Mouse (Mus musculus): ENCODE measurements around the gene Trappc13. TPM values are rescaled to one million over a fixed set of nuclear protein-coding genes. Genes with fewer than 3 reads are reported as not detected.
A peak's percentile ranks its signal among the peaks of the same experiment; 100 is the strongest.

The Trappc13 gene
- polyA plus RNA-seq, 1 experiment from 2014 or later: 21.1 TPM

DNA sequence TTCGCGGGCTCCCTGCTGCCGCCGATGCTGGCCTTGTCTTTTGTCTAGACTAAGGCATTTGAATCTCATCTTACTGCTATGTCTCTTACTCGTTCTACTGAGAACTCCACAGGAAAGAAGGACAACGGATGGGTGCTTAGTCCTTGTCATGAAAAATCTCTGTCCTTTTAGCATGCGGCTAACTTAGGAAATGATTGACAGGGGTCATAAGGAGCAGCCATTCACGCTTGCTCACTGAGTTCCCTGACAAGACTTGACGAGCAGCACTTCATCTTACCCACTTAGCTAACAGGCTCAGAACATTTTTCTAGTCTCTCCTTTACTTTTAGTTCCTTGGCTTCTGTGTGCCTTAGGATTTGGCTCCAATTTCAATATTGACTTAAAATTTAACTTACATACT is 33.4 kb downstream of the Trappc13 start:
- Histone ChIP-seq H3K4me3 (ENCODE audit: inconsistent target) (no peak overlapping the region), H3K79me2 (ENCODE audit: inconsistent target) (no peaks in the 10 kb centered on the region), H3K36me3 (ENCODE audit: inconsistent target) (peaks cover 65% of the 10 kb centered on the region), H3K27ac (no peak overlapping the region)
- WGBS (ENCODE audit: missing documents): 93% methylated on average over 9 of the region's 9 CpGs

DNA sequence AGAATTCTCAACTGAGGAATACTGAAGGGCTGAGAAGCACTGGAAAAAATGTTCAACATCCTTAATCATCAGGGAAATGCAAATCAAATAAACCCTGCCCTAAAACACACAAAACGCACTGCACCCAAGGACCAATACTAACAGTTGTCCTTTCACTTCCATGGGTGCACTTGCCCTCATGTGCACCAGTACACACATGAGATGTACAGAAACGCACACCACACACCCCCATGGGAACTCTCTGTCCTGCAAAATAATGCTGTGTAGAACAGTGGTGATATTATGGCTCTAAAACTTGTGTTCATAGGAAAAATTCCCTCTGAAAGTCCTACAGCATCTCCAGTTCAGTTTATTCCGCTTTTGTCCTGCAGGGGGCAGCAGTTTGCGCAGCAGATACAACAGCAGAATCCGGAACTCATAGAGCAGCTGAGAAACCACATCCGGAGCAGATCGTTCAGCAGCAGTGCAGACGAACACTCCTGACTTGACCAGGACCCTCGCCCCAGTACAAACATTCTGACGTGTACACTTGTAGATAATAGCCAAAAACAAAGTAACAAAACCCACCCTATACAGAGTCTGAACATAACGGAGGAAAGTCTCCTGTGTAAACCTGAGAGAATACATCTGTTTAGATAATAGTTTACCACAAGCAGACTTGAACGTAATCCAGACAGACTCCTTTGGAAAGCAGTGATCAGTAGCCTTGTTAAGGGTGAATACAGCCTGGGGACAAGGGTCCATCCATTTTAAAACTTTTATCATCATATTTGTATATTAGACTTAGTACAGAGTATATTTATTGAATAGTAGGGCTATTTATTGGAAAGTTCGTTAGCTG is 38.7 kb downstream of the Trappc13 start:
- Histone ChIP-seq H3K79me2 (ENCODE audit: inconsistent target) (no peaks in the 10 kb centered on the region), H3K4me3 (ENCODE audit: inconsistent target) (no peak overlapping the region), H3K36me3 (ENCODE audit: inconsistent target) (peaks cover 17% of the 10 kb centered on the region; the same call in 1 of the 2 replicates), H3K27ac (no peak overlapping the region)
- 34% methylated on average over 13 of the region's 13 CpGs for WGBS (ENCODE audit: missing documents)

DNA sequence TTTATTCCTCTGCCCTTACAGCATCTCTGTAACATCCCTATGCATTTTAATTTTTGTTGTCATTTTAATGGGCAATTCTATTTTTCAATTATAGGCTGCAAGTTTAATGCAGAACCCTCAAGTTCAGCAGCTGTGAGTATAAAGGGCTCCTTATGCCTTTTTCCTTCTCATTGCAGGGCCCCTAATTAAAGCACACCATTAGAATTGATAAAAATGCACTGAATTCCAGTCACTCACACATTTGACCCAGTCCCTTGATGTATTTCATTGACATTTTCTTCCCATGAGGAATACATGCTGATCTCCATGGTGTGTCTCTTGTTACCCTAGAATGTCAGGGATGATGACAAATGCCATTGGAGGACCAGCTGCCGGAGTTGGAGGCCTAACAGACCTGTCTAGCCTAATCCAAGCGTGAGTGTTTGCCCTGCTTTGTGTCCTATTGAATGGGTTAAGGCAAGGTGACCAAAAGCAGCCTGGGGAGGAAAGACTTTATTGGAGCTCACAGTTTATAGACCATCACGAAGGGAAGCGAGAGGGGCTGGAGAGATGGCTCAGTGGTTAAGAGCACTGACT is 43.7 kb downstream of the Trappc13 start:
- Histone ChIP-seq H3K36me3 (ENCODE audit: inconsistent target) (no peaks in the 10 kb centered on the region), H3K79me2 (ENCODE audit: inconsistent target) (no peaks in the 10 kb centered on the region), H3K4me3 (ENCODE audit: inconsistent target) (no peak overlapping the region), H3K27ac (no peak overlapping the region)
- 93% methylated on average over 4 of the region's 4 CpGs for WGBS (ENCODE audit: missing documents)

DNA sequence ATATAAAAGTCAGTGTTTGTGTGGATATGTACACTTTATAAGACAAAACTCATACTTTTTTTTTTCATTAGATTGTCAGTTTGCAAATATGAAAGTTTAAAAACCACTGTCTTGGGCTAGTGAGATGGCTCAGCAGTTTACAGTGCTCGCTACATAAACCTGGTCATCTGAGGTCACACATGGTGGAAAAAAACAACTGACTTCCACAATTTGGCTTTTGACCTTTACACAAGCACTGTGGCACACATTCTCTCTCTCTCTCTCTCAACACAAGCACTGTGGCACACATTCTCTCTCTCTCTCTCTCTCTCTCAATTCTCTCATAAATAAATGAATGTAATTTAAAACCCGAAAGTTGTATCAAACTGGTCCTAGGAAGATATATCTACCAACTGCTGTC is 45.7 kb downstream of the Trappc13 start:
- Histone ChIP-seq H3K79me2 (ENCODE audit: inconsistent target) (no peaks in the 10 kb centered on the region), H3K36me3 (ENCODE audit: inconsistent target) (no peaks in the 10 kb centered on the region)
- 69% methylated on average over 2 of the region's 2 CpGs for WGBS (ENCODE audit: missing documents)

DNA sequence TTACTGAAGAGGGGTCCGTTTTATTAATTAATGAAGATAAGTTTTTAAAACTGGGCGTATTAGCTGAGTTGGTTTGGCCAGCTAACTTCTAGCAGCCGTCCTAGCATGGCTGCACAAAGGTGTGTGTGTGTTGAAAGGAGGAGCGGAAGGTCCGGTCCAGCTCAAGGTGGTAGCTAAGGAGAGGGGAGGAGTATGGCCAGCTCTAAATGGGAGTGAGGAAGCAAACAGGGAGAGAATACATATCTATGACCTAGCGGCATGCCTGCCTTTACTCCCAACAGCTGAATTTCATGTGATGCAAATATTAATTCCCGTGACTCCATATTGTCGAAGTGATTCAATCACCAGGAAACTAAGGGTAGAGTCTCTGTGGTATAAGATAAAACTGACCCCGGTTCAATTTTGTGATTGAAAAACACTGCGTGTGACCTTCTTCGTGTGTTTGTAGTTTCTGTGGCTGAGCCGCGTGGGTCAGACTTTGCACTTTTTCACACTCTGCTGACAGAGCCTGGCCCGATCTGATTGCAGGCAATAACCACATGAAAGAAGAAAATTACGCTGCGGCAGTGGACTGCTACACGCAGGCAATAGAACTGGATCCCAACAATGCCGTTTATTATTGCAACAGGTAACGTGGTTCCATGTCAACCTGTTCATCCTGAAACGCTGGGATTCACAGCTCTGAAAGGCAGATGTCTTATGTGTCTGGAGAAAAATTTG is 54.4 kb downstream of the Trappc13 start:
- Histone ChIP-seq H3K4me3 (ENCODE audit: inconsistent target) (no peak overlapping the region), H3K36me3 (ENCODE audit: inconsistent target) (no peaks in the 10 kb centered on the region), H3K79me2 (ENCODE audit: inconsistent target) (no peaks in the 10 kb centered on the region), H3K27ac (no peak overlapping the region)
- WGBS (ENCODE audit: missing documents): 93% methylated on average over 20 of the region's 20 CpGs

More for the DNA sequence above, 45.7 kb downstream of the Trappc13 start:
- H3K4me3 ChIP-seq (ENCODE audit: inconsistent target): no peak overlapping the region
- H3K27ac ChIP-seq: no peak overlapping the region

DNA sequence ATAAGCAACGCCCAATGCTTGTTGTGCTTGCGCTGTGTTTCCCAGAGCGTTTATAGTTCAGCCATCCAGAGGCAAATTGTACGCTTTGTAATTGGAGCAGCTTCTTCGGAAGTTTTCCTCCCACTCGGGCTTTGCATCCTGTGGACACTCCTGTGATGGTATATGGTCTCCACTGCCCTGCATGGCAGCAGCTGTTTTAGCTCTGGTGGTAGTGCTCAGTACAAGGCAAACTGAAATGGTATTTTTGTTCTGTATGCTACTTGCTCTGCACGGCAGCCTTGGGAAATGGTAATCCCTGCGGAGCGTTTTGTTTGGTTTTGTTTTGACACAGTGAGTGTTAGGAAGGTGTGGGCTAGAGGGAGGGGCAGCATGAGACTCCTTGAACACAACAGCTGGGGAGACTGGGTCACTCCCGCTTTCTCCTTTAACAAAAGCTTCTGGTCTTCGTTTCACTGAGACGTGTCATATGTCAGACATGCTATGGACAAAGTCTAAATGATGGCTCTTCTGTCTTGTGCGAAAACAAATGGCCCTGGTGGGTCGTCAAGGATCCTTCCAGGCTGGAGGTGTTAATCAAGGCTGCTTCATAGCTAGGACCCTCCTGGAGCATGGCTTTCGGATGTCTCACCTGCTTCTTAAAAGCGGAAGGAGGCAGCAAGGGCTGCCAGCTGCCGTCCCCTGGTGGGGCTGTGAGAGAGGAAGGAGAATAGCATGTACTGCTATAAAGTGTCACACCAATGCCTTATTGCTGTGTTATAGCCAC is 56.0 kb downstream of the Trappc13 start:
- WGBS (ENCODE audit: missing documents): 94% methylated on average over 17 of the region's 17 CpGs
- Histone ChIP-seq H3K79me2 (ENCODE audit: inconsistent target) (no peaks in the 10 kb centered on the region), H3K27ac (no peak overlapping the region), H3K36me3 (ENCODE audit: inconsistent target) (no peaks in the 10 kb centered on the region), H3K4me3 (ENCODE audit: inconsistent target) (no peak overlapping the region)

DNA sequence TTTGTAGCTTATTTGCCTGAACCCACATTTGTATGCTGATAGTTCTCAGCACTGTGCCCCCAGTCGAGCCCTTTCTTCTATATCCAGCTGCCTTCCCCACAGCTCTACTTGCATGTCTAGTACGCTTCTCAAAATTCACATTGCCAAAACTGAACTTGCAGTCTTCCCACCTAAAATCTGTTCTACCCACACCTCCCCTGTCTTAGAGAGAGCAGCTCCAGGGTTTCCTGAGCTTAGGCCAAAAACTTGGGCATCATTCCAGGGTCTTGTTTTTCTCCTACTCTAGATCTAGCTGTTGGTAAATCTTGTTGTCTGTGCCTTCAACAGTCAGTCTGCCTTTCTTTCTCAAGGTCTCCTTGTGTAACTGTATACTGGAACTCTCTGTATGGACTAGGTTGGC is 63.4 kb downstream of the Trappc13 start:
- Histone ChIP-seq H3K27ac (no peak overlapping the region), H3K4me3 (ENCODE audit: inconsistent target) (no peak overlapping the region), H3K79me2 (ENCODE audit: inconsistent target) (no peaks in the 10 kb centered on the region), H3K36me3 (ENCODE audit: inconsistent target) (no peaks in the 10 kb centered on the region)
- WGBS (ENCODE audit: missing documents): 96% methylated on average over 2 of the region's 2 CpGs

DNA sequence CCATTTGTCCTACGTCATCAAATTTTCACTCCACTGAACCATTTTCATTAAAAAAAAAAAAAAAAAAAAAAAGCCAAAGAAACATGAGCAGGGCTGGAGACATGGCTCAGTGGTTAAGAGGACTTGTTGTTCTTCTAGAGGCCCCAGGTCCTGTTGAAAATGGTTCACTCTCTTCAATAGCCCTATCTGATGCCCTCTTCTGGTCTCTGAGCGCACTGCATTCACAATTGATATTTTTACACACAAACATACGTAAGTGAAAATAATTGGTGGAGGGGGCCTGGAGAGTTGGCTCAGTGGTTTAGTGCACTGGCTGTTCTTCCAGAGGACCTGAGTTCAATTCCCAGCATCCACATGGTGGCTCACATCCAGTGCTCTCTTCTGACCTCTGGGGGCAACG is 64.5 kb downstream of the Trappc13 start:
- no peak overlapping the region for H3K27ac ChIP-seq
- H3K79me2 ChIP-seq (ENCODE audit: inconsistent target): no peaks in the 10 kb centered on the region
- no peaks in the 10 kb centered on the region for H3K36me3 ChIP-seq (ENCODE audit: inconsistent target)
- no peak overlapping the region for H3K4me3 ChIP-seq (ENCODE audit: inconsistent target)
- 100% methylated on average over 4 of the region's 4 CpGs for WGBS (ENCODE audit: missing documents)

DNA sequence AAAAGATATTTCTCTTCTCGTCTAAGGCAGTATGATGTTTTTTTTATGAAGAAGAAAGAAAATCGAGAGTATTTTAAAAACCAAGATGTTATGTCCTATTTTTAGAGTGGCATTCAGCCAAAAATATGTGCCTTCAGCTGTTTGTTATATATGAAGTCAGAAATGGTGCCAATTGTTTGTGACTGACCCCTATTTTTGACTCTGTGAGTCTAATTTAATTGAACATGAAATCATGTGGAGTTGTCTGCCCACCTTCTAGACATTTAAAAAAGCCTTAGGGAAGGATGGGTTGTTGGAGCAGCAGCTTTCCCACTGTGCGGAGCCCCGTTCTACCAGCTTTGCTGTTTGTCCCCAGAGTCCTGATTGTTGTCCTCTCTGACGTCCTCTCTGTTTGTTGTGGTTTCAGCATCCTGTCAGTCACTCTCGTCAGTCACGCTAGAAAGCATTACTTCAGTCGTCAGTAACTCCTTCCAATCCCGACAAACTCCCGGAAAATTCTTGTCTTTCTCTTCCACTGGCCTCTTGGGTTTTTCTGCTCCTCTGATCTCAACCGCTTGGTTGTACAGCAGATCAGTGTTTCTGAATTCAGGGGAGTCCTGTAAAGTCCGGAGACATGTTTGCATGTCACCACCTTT is 65.9 kb downstream of the Trappc13 start:
- Histone ChIP-seq H3K4me3 (ENCODE audit: inconsistent target) (no peak overlapping the region), H3K27ac (no peak overlapping the region), H3K79me2 (ENCODE audit: inconsistent target) (peaks cover 9% of the 10 kb centered on the region; the same call in 1 of the 2 replicates), H3K36me3 (ENCODE audit: inconsistent target) (no peaks in the 10 kb centered on the region)
- 77% methylated on average over 12 of the region's 12 CpGs for WGBS (ENCODE audit: missing documents)

DNA sequence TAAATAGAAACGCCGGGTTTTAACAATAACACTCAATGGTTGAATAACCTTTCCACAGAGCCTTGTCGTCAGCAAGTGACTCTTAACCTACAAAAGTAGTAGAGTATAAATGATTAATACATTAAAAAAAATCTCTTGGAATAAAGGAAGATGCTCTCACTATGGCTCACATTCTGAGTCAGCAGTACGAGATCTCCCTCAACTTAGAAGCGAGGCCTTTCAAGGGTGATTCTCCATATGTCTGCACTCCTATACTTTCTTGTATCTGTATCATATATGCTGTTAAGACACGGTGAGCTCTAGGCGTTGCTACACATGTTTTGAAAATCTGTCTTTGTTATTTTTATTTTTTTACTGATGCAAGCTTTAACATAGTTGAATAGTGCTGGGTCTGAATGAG is 67.7 kb downstream of the Trappc13 start:
- H3K36me3 ChIP-seq (ENCODE audit: inconsistent target): no peaks in the 10 kb centered on the region
- no peak overlapping the region for H3K27ac ChIP-seq
- H3K79me2 ChIP-seq (ENCODE audit: inconsistent target): peaks cover 28% of the 10 kb centered on the region; the same call in 1 of the 2 replicates
- WGBS (ENCODE audit: missing documents): 57% methylated on average over 7 of the region's 7 CpGs
- peak overlapping the region; percentile 52; the same call in 1 of the 2 replicates for H3K4me3 ChIP-seq (ENCODE audit: inconsistent target)

DNA sequence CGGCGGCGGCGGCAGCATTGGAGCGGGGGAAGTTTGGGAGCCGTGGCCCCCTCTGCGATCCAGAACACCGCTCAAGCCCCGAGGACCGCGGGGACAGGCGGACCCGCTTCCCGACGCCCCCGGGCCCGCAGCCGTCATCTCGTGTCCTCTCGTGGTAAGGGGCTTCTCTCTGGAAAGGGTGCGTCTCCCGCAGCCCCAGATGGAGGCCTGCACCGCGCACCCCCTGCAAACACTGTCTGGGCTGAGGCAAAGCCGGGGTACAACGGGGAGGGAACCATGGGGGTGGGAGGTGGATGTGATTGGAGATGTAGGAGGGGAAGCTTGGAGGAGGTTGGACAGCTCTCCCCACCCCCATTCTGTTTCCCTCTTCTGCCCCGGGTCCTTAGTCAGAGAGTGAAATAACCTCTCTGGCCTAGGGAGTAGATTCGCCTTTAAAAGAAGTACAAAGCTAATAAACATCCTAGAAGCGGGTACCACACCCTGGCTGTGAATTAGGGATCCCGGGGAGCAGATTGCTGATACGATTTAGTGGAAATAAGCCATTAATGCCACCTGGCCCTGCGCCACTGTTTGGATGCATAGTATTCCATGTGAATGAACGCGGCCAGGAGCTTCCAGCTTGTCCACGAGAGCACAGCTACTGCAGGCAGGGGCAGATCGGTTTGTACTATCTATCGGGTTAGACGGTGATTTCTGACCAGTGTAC is 68.3 kb downstream of the Trappc13 start:
- 13% methylated on average over 32 of the region's 38 CpGs for WGBS (ENCODE audit: missing documents)
- H3K36me3 ChIP-seq (ENCODE audit: inconsistent target): no peaks in the 10 kb centered on the region
- H3K4me3 ChIP-seq (ENCODE audit: inconsistent target): peak overlapping the region; percentile 52
- peaks cover 32% of the 10 kb centered on the region; the same call in 1 of the 2 replicates for H3K79me2 ChIP-seq (ENCODE audit: inconsistent target)
- no peak overlapping the region for H3K27ac ChIP-seq

DNA sequence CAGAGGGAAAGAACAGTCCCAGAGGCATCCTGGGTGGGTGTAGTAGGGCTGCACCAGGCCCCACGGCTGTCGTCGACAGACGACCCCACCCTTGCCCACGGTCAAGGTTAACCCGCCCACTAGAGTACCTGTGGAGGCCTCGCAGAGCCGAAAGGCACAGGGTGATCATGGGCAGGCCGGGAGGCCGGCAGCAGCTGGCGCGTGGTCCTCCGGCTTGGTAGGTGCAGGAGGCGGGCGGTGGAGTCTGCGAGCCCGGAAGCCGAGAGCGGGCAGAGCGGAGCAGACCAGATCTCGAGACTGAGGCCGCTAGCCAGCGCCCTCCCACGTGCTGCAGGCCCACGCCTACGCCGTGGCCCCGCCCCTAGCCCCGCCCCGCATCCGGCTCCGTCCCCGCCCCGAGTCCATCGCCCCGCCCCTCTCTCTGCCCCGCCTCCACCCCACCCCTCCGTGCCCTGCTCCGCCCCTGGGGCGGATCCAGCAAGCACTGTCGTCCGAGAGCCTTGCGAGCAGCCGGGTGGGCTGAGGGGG is 68.9 kb downstream of the Trappc13 start, which contains the start of the genes Nln and Sgtb:
Nln (minus strand) TSS at position 327 of the 528 bp plus-strand sequence.
Sgtb (plus strand) TSS at position 454 of the 528 bp plus-strand sequence.
- H3K4me3 ChIP-seq (ENCODE audit: inconsistent target): peak within 1 kb of the TSS; percentile 96
- WGBS (ENCODE audit: missing documents): under 1% methylated on average over 36 of the region's 44 CpGs
- peak within 1 kb of the TSS; percentile 59 for H3K27ac ChIP-seq
- H3K79me2 ChIP-seq (ENCODE audit: inconsistent target): peaks cover 36% of the 10 kb centered on the region; the same call in 1 of the 2 replicates
- H3K36me3 ChIP-seq (ENCODE audit: inconsistent target): no peaks in the 10 kb centered on the region

DNA sequence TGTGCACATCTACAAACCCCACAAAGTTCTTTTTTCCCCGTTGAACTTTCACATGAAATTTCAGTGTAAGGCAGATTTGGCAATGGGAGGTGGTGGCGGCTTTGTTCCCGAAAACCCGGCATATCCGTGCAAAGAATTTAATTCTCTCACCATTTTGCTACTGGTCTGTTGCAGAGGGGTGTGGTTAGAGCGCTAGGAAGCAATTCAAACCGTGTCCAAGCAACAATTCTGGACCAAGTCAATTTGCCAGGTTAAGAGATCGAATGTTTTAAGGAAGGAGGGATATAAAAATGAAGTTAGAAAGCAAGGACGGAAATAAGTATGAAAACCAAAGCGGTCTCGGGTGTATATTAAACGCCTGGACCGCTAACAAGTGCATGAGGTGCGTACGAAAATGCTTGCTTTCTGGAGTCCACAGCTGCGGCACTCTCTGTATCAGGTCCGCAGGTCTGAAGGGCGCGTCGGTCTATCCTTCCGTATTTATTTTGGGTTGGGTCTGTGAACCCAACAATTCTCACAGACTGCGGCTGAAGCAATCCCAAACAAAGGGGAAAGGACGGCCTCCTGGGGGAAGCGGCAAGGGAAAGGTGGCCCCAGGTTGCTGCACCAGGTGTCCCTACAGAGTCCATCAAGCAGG is 69.5 kb downstream of the Trappc13 start:
- Histone ChIP-seq H3K4me3 (ENCODE audit: inconsistent target) (peak overlapping the region; percentile 96), H3K36me3 (ENCODE audit: inconsistent target) (no peaks in the 10 kb centered on the region), H3K27ac (peak overlapping the region; percentile 59), H3K79me2 (ENCODE audit: inconsistent target) (peaks cover 42% of the 10 kb centered on the region; the same call in 1 of the 2 replicates)
- WGBS (ENCODE audit: missing documents): under 1% methylated on average over 24 of the region's 24 CpGs
